Mouse (Mus musculus): ENCODE measurements around the gene Otulinl.

GRCm38 (mm10) chr15:27681419-27682187 is at the start of gene Otulinl:
- peak; percentile 45 for TF ChIP-seq POLR2A (IDR thresholded peaks at IDR 0.05; ENCODE audit: borderline replicate concordance, extremely low read depth, insufficient read depth, insufficient read length, poor library complexity, severe bottlenecking)
- TF ChIP-seq CTCF (IDR thresholded peaks at IDR 0.05; ENCODE audit: borderline replicate concordance, extremely low read depth, insufficient read depth, insufficient read length), result no peak

Data from brain, embryonic 14.5 days (tissue).